Mouse (Mus musculus) T-helper 2 cell (primary cell): ENCODE results near the gene Clec2i.

Source experiments
- in situ Hi-C: fragments of 300-600 bp; cut with MboI, MseI; formaldehyde crosslinking; loops from one replicate; pipeline ENCODE4 v1.15.1; 2025; ENCODE audit warnings: high pct_unique_total_duplicates

The Clec2i gene

DNA sequence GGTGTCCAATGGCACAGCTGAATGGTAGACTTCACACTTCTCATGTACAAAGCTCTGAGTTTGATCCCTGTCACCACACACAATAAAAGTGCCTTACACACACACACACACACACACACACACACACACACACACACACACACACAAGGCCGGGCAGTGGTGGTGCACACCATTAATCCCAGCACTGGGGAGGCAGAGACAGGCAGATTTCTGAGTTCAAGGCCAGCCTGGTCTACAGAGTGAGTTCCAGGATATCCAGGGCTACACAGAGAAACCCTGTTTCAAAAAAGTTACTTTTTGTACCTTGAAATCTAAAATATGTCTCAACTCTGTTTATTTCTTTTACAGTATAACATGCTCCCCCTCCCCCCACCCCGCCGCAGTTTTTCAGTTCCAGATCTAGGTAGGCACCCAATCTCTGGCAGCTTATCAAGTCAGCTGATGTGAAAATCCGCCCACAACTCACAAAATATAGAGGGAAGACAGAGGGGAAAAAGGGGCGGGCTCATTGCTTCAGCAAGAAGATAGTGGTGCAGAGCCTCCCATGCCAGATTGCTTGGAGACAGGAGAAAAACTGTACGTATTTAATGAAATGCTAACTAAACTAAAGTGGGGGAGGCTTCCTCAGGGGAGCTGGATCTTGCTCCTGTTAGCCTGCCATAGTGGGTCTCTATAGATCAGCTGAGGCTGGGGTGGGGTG lies at the start of gene Clec2i:
TSS of gene Clec2i (plus strand) at position 498 of the 700 bp plus-strand sequence.
- in situ Hi-C loops = loop anchor here (5.0 kb wide), 1 partner anchor 295 kb away; the partner anchor contains the start of gene Clec2d

DNA sequence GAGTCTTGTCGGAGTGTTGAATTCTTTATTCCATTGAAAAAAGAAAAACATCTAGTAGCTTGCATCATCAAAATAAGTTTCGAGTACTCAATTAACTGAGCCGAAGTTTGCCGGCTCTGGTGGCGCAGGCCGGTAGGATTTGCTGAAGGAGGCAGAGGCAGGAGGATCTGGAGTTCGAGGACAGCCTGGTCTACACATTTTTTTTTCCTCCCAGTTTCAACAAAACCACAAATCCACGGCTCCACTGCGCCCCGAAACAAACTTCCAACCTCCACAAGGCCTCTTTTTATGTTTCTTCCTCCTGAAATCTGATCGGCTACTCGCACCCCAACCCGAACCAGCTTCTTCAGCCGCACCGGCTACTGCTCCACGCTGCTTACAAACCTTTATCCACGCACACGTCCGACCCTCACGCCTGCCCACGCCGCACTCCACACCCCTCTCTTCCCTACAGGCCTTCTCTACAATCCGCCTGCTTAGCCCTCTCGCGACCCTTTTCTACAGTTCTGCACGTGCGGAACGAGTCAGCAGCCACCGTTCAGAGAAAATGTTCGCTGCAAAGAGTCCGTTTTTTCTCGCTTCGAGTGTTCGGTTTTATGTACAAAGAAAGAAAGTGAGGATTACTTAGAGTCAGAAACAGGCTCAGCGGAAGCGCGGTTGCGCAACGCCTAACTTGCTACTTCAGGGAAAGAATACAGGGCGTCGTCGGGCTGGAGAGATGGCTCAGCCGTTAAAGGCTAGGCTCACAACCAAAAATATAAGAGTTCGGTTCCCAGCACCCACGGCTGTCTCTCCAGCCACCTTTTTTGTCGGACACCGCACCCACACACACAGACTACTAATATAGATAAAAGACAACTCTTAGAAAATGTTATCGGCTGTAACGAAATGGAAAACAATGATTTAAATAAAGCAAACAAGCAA lies 48.8 kb upstream of the Clec2i start:
- in situ Hi-C loops = no loop called here

GRCm38 (mm10) chr6:128839266-128839771 lies 48.1 kb upstream of the Clec2i start:
- in situ Hi-C loops = no loop called here

DNA sequence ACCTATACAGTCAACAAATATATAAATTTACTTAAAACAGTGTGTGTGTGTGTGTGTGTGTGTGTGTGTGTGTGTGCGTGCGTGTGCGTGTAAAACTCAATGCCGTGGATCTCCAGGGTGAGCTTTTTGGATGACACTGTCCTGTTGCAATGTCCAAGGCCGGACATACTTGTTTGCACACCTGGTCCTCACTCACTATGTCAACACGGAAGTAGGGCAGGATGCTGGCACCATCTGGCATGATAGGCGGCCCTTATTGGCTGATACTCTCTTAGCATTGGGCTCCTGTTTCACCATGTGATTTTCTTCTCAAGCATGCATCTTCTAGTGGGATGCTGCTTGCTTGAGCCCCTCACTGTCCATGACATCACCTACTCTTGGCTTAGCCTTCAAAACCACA lies 47.5 kb upstream of the Clec2i start:
- in situ Hi-C loops = loop anchor here (5.0 kb wide), 2 partner anchors 43 to 78 kb away; no protein-coding TSS in a partner anchor

GRCm38 (mm10) chr6:128840669-128841068 lies 46.7 kb upstream of the Clec2i start:
- in situ Hi-C loops = loop anchor here (5.0 kb wide), 2 partner anchors 43 to 78 kb away; no protein-coding TSS in a partner anchor

DNA sequence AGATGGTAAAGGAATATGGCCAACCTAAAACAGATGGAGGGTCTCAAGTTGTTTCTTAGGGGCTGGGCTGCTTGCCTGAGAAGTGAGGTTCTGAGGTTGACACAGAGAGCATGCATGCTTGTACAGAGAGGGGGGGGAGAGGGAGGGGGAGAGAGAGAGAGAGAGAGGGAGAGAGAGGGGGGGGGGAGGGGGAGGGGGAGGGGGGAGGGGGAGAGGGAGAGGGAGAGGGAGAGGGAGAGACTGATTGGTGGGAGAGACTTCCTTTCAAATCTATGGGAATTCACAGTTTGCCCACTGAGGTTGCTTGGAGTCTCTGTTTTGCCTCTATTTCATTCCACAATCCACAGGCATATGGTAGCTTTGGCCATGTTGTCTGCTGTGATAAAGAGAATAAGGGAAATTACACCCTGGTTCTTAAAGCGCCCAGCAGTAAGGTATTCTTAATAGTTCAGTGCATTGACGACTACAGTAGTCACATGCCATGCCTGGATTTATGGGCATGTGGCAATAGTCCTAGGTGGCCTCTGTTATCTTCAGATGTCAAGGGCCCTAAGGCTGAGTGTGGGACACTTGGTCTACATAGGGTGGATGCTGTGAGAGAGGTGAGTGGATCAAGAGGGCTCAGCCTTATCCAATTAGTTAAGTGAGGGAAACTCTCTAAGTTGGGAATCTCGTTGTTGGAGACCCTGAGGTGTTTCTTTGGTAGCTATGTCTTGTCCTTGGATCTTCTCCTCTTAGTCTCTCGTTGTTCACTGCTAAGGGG lies 45.9 kb upstream of the Clec2i start:
- in situ Hi-C loops = loop anchor here (5.0 kb wide), 2 partner anchors 44 to 79 kb away; no protein-coding TSS in a partner anchor

- in situ Hi-C loops = loop anchor here (5.0 kb wide), 2 partner anchors 45 to 80 kb away; no protein-coding TSS in a partner anchor
Observed at GRCm38 (mm10) chr6:128842356-128842944, 44.9 kb upstream of the Clec2i start.

DNA sequence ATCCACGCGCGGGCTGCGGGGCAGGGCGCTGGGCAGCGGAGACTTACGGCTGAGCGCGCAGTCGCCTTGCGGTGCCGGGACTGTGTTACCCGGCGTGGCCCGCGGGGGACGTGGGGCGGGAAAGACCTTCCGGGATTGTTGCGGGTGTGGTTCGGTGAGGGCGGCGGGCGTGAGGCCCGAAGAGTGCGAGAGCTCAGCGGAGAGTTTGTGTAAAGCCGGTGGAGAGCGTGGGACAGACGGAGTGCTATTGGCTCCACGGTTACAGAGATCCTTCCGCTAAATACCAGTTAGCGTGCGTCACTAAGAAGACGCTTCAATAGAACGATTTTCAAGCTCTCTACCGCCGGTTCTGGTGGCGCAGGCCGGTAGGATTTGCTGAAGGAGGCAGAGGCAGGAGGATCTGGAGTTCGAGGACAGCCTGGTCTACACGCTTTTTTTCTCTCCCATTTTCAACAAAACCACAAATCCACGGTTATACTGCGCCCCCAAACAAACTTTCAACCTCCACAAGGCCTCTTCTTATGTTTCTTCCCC lies 44.4 kb upstream of the Clec2i start:
- in situ Hi-C loops = loop anchor here (5.0 kb wide), 2 partner anchors 46 to 81 kb away; no protein-coding TSS in a partner anchor

DNA sequence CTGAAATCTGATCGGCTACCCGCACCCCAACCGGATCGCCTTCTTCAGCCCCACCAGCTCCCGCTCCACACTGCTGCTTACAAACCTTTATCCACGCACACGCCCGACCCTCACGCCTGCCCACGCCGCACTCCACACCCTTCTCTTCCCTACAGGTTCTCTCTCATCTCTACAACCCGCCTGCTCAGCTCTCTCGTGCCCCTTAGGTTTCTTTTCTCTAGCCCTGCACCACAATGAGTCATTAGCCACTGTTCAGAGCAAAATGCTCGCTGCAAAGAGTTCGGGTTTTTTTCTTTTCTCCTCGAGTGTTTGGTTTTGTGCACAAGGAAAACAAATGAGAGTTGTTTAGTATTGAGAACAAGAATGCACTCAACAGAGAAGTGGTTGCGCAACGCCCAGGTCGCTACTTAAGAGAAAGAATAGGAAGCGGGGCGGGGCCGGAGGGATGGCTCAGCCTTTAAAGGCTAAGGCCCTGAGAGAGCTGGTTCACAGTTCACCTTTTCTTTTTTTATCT lies 43.9 kb upstream of the Clec2i start:
- in situ Hi-C loops = loop anchor here (5.0 kb wide), 2 partner anchors 46 to 81 kb away; no protein-coding TSS in a partner anchor

GRCm38 (mm10) chr6:128844131-128844530 lies 43.3 kb upstream of the Clec2i start:
- in situ Hi-C loops = loop anchor here (5.0 kb wide), 2 partner anchors 47 to 82 kb away; no protein-coding TSS in a partner anchor

DNA sequence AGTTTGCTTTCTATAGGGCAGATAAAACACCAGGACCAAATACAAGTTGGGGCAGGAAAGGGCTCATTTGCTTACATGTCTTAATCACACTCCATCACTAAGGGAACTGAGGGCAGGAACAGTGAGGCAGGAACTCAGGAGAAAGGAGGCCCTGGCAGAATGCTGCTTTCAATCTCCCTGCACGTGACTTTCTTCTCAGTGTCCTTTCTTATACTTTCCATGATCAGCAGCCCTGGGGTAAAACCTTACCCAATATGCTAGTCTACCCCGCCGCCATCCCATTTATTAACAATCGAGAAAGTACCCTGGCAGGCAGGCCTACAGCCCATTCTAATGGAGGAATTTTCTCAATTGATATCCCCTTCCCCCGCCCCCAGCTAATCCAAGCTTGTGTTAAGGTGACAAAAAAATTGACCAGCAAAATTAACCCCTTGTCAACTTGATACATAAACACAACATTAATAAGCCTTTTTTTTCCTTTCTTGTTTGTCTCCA lies 42.8 kb upstream of the Clec2i start:
- in situ Hi-C loops = loop anchor here (5.0 kb wide), 2 partner anchors 47 to 82 kb away; no protein-coding TSS in a partner anchor

DNA sequence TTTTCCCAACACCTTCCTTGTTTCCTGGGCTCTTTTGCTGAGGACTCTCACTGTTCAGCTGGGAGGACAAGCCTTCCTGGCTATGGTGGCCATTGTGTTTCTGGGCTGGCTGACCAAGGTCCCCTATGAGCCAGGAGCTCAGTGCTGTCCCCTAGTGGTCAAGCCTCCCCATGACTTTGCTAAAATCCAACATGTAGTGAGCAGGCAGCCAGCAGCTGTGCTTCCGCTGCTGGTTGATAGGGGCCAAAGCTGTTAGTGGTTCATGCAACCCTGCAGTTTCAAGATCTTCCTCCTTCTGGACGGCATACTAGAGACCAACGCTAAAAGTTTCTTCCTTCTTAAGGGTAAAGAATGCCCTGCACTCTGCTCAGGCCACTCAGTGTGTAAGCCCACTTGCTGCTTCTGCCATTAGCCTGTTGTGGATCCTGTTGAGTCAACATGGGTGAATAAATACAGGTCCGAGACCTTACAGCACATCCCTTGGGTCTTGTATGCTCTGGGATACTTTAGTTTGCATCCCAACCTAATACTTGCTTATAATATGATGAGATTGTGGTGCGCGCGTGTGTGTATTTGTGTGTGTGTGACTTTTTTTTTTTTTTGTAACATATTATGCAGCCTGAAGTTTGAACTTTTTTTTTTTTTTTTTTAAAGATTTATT lies 41.9 kb upstream of the Clec2i start:
- in situ Hi-C loops = no loop called here

DNA sequence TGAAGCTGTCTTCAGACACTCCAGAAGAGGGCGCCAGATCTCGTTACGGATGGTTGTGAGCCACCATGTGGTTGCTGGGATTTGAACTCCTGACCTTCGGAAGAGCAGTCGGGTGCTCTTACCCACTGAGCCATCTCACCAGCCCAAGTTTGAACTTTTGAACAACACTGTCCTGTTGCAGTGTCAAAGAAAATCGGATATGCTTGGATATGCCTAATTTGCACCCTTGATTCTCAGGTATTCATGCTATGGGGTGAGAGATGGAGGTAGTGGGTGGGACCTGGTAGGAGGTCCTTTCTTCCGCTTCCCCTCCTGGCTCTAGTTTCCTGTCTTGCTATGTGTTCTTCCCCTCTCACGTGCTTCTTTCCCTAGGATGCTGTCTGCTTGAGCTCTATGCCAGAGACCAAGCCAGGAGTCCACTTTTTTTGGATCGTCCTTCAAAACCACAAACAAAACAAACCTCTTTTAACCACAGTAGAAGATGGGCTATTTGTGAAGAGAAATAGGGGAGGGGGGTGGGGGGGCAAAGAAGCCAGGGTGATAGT lies 41.3 kb upstream of the Clec2i start:
- in situ Hi-C loops = no loop called here

- in situ Hi-C loops = no loop called here
Observed at GRCm38 (mm10) chr6:128847401-128847800, 40.0 kb upstream of the Clec2i start.

DNA sequence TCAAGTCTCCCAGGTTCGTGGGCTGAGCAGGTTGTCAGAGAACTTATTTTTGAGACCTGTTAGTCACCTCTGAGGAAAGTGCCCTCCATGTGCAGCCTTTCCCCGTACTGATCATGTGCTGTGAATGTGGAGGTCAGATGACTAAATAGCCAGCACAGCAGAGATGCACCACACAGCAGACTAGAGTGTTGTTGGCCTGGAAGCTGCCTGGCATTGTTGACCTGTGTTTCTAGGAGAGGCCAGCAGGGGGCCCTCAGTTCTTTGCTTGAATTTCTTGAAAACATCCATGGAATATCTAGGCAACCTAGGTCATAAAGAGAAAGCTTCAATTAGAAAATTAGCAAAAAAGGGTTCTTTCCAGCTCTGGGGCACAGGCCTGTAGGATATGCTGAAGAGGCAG lies 37.5 kb upstream of the Clec2i start:
- in situ Hi-C loops = loop anchor here (5.0 to 25.0 kb wide), 5 partner anchors 137 to 512 kb away; no protein-coding TSS in a partner anchor

GRCm38 (mm10) chr6:128850671-128851070 lies 36.7 kb upstream of the Clec2i start:
- in situ Hi-C loops = loop anchor here (5.0 to 25.0 kb wide), 5 partner anchors 137 to 512 kb away; no protein-coding TSS in a partner anchor

DNA sequence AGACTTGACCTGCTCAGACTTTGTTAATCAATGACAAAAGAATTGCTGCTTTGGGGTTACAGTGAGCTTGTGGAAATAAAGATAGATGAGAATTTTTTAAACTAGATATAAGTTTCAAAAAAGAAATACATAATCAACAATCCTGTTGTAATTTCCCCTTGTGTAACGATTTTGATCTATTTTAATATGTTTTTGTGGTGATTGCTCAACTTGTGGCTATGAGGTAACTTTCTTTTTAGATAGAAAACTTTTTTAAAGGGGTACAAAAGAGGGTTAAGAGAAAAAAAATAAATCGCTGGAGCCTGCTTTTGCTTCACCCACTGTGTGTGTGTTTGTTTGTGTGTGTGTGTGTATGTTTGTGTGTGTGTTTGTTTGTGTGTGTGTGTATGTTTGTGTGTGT lies 36.2 kb upstream of the Clec2i start:
- in situ Hi-C loops = loop anchor here (5.0 to 25.0 kb wide), 5 partner anchors 136 to 511 kb away; no protein-coding TSS in a partner anchor

DNA sequence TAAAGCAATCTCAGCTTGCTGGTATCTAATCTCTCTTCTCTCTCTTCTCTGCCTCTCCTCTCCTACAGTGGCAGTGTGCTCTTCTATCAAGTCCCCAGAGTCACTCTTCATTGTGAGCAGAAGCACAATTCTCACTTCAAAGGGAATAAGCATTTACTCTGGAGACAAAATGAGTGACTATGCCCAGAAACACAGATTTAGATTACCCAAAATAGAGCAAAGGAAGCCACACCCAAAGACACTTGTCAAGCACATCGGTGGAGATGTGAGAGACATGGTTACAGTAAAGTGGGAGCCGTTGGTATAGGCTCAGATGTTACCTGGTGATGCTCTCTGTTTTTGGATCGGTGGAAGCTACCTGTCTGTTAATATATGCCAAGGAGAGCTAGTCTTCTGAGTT lies 34.6 kb upstream of the Clec2i start:
- in situ Hi-C loops = loop anchor here (5.0 to 25.0 kb wide), 5 partner anchors 135 to 510 kb away; no protein-coding TSS in a partner anchor
